Mouse (Mus musculus): ENCODE data around the gene Mrps35.
A peak's percentile ranks its signal among the peaks of the same experiment; 100 is the strongest.

Mrps35 gene

GRCm38 (mm10) chr6:147042291-147043290 is at the start of gene Mrps35:
Gene Mrps35 (plus strand): TSS chr6:147042764.
- DNase-seq (ENCODE audit: low spot score in 2 of 2): peak; percentile 86 to 88

GRCm38 (mm10) chr6:146994236-146994635 is 48.3 kb upstream of the Mrps35 start:
- peak in 1 of 2 experiments; percentile 31 for DNase-seq (ENCODE audit: low spot score in 2 of 2)

GRCm38 (mm10) chr6:146995391-146995790 is 47.2 kb upstream of the Mrps35 start:
- DNase-seq (ENCODE audit: low spot score in 2 of 2): no peak

- DNase-seq (ENCODE audit: low spot score in 2 of 2): no peak
Observed at GRCm38 (mm10) chr6:146995878-146996277, 46.7 kb upstream of the Mrps35 start.

GRCm38 (mm10) chr6:146997006-146997405 is 45.6 kb upstream of the Mrps35 start:
- DNase-seq (ENCODE audit: low spot score in 2 of 2): no peak

- no peak for DNase-seq (ENCODE audit: low spot score in 2 of 2)
Observed at GRCm38 (mm10) chr6:146998710-146999109, 43.9 kb upstream of the Mrps35 start.

- peak; percentile 30 to 67 for DNase-seq (ENCODE audit: low spot score in 2 of 2)
Observed at GRCm38 (mm10) chr6:146999302-146999701, 43.3 kb upstream of the Mrps35 start.

GRCm38 (mm10) chr6:146999755-147000154 is 42.8 kb upstream of the Mrps35 start:
- no peak for DNase-seq (ENCODE audit: low spot score in 2 of 2)

GRCm38 (mm10) chr6:147008148-147008547 is 34.4 kb upstream of the Mrps35 start:
- DNase-seq (ENCODE audit: low spot score in 2 of 2): no peak

- no peak for DNase-seq (ENCODE audit: low spot score in 2 of 2)
Observed at GRCm38 (mm10) chr6:147010358-147010757, 32.2 kb upstream of the Mrps35 start.

- DNase-seq (ENCODE audit: low spot score in 2 of 2): no peak
Observed at GRCm38 (mm10) chr6:147010811-147011520, 31.6 kb upstream of the Mrps35 start.

GRCm38 (mm10) chr6:147011555-147011954 is 31.0 kb upstream of the Mrps35 start:
- no peak for DNase-seq (ENCODE audit: low spot score in 2 of 2)

- no peak for DNase-seq (ENCODE audit: low spot score in 2 of 2)
Observed at GRCm38 (mm10) chr6:147011977-147012376, 30.6 kb upstream of the Mrps35 start.

- DNase-seq (ENCODE audit: low spot score in 2 of 2): no peak
Observed at GRCm38 (mm10) chr6:147013546-147013945, 29.0 kb upstream of the Mrps35 start.

GRCm38 (mm10) chr6:147017906-147018305 is 24.7 kb upstream of the Mrps35 start:
- DNase-seq (ENCODE audit: low spot score in 2 of 2): no peak

GRCm38 (mm10) chr6:147018364-147018763 is 24.2 kb upstream of the Mrps35 start:
- no peak for DNase-seq (ENCODE audit: low spot score in 2 of 2)

GRCm38 (mm10) chr6:147021181-147021580 is 21.4 kb upstream of the Mrps35 start:
- DNase-seq (ENCODE audit: low spot score in 2 of 2): no peak

- no peak for DNase-seq (ENCODE audit: low spot score in 2 of 2)
Observed at GRCm38 (mm10) chr6:147022375-147023132, 20.0 kb upstream of the Mrps35 start.

GRCm38 (mm10) chr6:147023133-147023395 is 19.5 kb upstream of the Mrps35 start:
- DNase-seq (ENCODE audit: low spot score in 2 of 2): no peak

GRCm38 (mm10) chr6:147023568-147023967 is 19.0 kb upstream of the Mrps35 start:
- no peak for DNase-seq (ENCODE audit: low spot score in 2 of 2)

- no peak for DNase-seq (ENCODE audit: low spot score in 2 of 2)
Observed at GRCm38 (mm10) chr6:147024761-147025160, 17.8 kb upstream of the Mrps35 start.

GRCm38 (mm10) chr6:147028396-147028795 is 14.2 kb upstream of the Mrps35 start:
- no peak for DNase-seq (ENCODE audit: low spot score in 2 of 2)
